Mouse (Mus musculus) megakaryocyte progenitor cell, adult 5-6 weeks (primary cell): ENCODE results near the gene Lrrn2. TPM values are rescaled to one million over a fixed set of nuclear protein-coding genes. Genes with fewer than 3 reads are reported as not detected.

Experiments
- total RNA-seq, 2 experiments: library from RNA; stranded (forward) in 1 of 2; stranded (reverse) in 1 of 2; fragments of 157-497, 149-512 nt in 1 of 2; fragments of 200-1000 nt in 1 of 2; gene quantifications; 2 replicates each; pipeline versions ENCODE4 v1.2.3 to v1.2.4; 2015 to 2017

The Lrrn2 gene
- total RNA-seq, 2 experiments from 2014 or later: not detected

Other genes starting within 250 kb of the Lrrn2 start
- not detected in 2 replicates for gene Nfasc, start 138.5 kb upstream of the Lrrn2 start, total RNA-seq (2015)
- gene Nfasc, start 138.5 kb upstream of the Lrrn2 start, total RNA-seq (2017): not detected in 2 replicates
- 65.0 and 85.1 TPM in 2 replicates for gene Mdm4, start 150.3 kb downstream of the Lrrn2 start, total RNA-seq (2015)
- gene Mdm4, start 150.3 kb downstream of the Lrrn2 start, total RNA-seq (2017): 105 and 121 TPM in 2 replicates
- 1.8 and 2.6 TPM in 2 replicates for gene Pik3c2b, start 165.4 kb downstream of the Lrrn2 start, total RNA-seq (2015)
- gene Pik3c2b, start 165.4 kb downstream of the Lrrn2 start, total RNA-seq (2017): 1.5 and 1.7 TPM in 2 replicates